Mouse (Mus musculus) cerebellum, postnatal 10 days (tissue): ENCODE measurements around the gene Tmem131.

ENCODE experiments used
- DNase-seq, 2 experiments: peaks; one replicate each; pipeline ENCODE4 v3.0.0; 2021; ENCODE audit warnings: mixed read lengths in 2 of 2

Tmem131 gene

GRCm38 (mm10) chr1:36883805-36884204 is 59.7 kb downstream of the Tmem131 start:
- DNase-seq: no peak

GRCm38 (mm10) chr1:36879154-36879553 is 64.3 kb downstream of the Tmem131 start:
- peak; percentile 45 to 68 for DNase-seq

- DNase-seq: no peak
These were observed 66.3 kb downstream of the Tmem131 start for GRCm38 (mm10) chr1:36877126-36877525.

GRCm38 (mm10) chr1:36874874-36875561 is 68.4 kb downstream of the Tmem131 start:
- DNase-seq: no peak

- DNase-seq: no peak
These were observed 72.2 kb downstream of the Tmem131 start for GRCm38 (mm10) chr1:36871238-36871637.

GRCm38 (mm10) chr1:36870518-36870917 is 72.9 kb downstream of the Tmem131 start:
- no peak for DNase-seq

GRCm38 (mm10) chr1:36864757-36865156 is 78.7 kb downstream of the Tmem131 start:
- peak in 1 of 2 experiments; percentile 28 for DNase-seq

- DNase-seq: no peak
These were observed 81.7 kb downstream of the Tmem131 start for GRCm38 (mm10) chr1:36861775-36862174.

GRCm38 (mm10) chr1:36860876-36861275 is 82.6 kb downstream of the Tmem131 start:
- no peak for DNase-seq

- no peak for DNase-seq
These were observed 83.0 kb downstream of the Tmem131 start for GRCm38 (mm10) chr1:36860431-36860849.

GRCm38 (mm10) chr1:36857081-36857480 is 86.4 kb downstream of the Tmem131 start:
- DNase-seq: no peak

GRCm38 (mm10) chr1:36854198-36854765 is 89.2 kb downstream of the Tmem131 start:
- no peak for DNase-seq

- DNase-seq: no peak
These were observed 91.4 kb downstream of the Tmem131 start for GRCm38 (mm10) chr1:36852085-36852484.

- no peak for DNase-seq
These were observed 92.1 kb downstream of the Tmem131 start for GRCm38 (mm10) chr1:36851392-36851791.

- no peak for DNase-seq
These were observed 95.4 kb downstream of the Tmem131 start for GRCm38 (mm10) chr1:36848036-36848435.

- DNase-seq: no peak
These were observed 96.2 kb downstream of the Tmem131 start for GRCm38 (mm10) chr1:36847276-36847675.

GRCm38 (mm10) chr1:36845031-36845430 is 98.4 kb downstream of the Tmem131 start:
- DNase-seq: no peak

- no peak for DNase-seq
These were observed 101.7 kb downstream of the Tmem131 start for GRCm38 (mm10) chr1:36841806-36842205.

- no peak for DNase-seq
These were observed 102.5 kb downstream of the Tmem131 start for GRCm38 (mm10) chr1:36840959-36841358.

- DNase-seq: no peak
These were observed 103.6 kb downstream of the Tmem131 start for GRCm38 (mm10) chr1:36839858-36840257.

GRCm38 (mm10) chr1:36836274-36836954 is 107.1 kb downstream of the Tmem131 start:
- DNase-seq: no peak

GRCm38 (mm10) chr1:36835593-36835992 is 107.9 kb downstream of the Tmem131 start:
- DNase-seq: no peak

- DNase-seq: no peak
These were observed 109.4 kb downstream of the Tmem131 start for GRCm38 (mm10) chr1:36834090-36834489.
